Mouse (Mus musculus) cerebellum, adult 2 months (tissue): ENCODE data around the gene Epgn. TPM values are rescaled to one million over a fixed set of nuclear protein-coding genes. Genes with fewer than 3 reads are reported as not detected.

Experiments
- DNase-seq, 2 experiments: peaks; one replicate each; pipeline ENCODE4 v3.0.0; 2021
- H3K27ac ChIP-seq: fragments of 200-500 bp; 2 replicates; pipeline ENCODE4 v1.5.1; 2012; ENCODE audit warnings: low read length, control low read depth, inconsistent platforms; ENCODE audit not compliant: insufficient read depth
- H3K27me3 ChIP-seq: fragments of 200-500 bp; 2 replicates; pipeline ENCODE4 v1.6.1; 2012; ENCODE audit warnings: inconsistent platforms, mild to moderate bottlenecking, low read length, moderate library complexity; ENCODE audit not compliant: control insufficient read depth, insufficient read depth
- H3K4me1 ChIP-seq: fragments of 200-500 bp; 2 replicates; pipeline ENCODE4 v1.6.1; 2011; ENCODE audit warnings: low read length; ENCODE audit not compliant: control insufficient read depth, insufficient read depth
- H3K4me3 ChIP-seq: fragments of 200-500 bp; replicated peaks from 2 replicates; pipeline ENCODE3; 2011; ENCODE audit warnings: mild to moderate bottlenecking, low read depth, low read length, control low read depth; ENCODE audit not compliant: insufficient read depth
- CTCF ChIP-seq: fragments of 200-500 bp; IDR thresholded peaks from 2 replicates; pipeline ENCODE4 v1.5.1; 2011; ENCODE audit warnings: low read depth, mild to moderate bottlenecking, control low read depth, low read length, moderate library complexity, borderline replicate concordance; ENCODE audit not compliant: insufficient read depth
- POLR2A ChIP-seq: fragments of 200-500 bp; IDR thresholded peaks from 2 replicates; pipeline ENCODE4 v1.6.1; 2011; ENCODE audit warnings: low read length, control low read depth, borderline replicate concordance; ENCODE audit not compliant: insufficient read depth
- WGBS: fragments of 180-500 bp; shearing (Covaris S2); methylation state at CpG from one replicate; pipeline ENCODE4 v1.1.7; 2018; 5-methylcytosine and 5-hydroxymethylcytosine counted together
- polyA plus RNA-seq: library from polyadenylated mRNA; depleted of rRNA; stranded (reverse); fragments of >200 nt; gene quantifications from 2 replicates; pipeline ENCODE4 v1.2.3, GENCODE M21; 2012; rRNA removed

Gene Epgn
- polyA plus RNA-seq, result 0.11 TPM in 1 of 2 replicates, not detected in the other

DNA sequence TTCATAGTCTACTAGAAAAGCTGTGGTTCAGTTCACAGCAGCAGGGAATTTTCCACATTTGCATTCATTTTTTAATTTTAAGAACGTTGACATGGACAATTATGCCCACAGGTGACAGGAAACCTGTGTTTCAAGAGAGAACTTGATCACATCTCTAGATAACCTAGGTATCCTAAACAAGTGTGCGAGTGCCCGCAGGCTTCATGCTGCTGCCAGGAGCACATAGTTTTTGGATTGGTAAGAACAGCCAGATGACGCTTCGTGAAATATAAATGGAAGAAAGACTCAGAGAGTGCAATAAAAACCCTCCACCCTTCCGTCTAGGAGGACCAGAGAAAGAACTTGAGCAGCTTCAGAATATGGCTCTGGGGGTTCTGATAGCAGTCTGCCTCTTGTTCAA lies at the start of gene Epgn:
Gene Epgn, plus strand, starts transcription at position 301 of the 400 bp plus-strand sequence.
- no peaks in the 10 kb centered on the region for H3K27me3 ChIP-seq
- DNase-seq, result no peak
- H3K4me1 ChIP-seq, result no peaks in the 10 kb centered on the region
- TF ChIP-seq POLR2A (no peak), CTCF (no peak)
- no peak within 1 kb of the TSS for H3K27ac ChIP-seq
- no peak within 1 kb of the TSS for H3K4me3 ChIP-seq
- WGBS, result 68% methylated on average over 6 of the region's 6 CpGs

DNA sequence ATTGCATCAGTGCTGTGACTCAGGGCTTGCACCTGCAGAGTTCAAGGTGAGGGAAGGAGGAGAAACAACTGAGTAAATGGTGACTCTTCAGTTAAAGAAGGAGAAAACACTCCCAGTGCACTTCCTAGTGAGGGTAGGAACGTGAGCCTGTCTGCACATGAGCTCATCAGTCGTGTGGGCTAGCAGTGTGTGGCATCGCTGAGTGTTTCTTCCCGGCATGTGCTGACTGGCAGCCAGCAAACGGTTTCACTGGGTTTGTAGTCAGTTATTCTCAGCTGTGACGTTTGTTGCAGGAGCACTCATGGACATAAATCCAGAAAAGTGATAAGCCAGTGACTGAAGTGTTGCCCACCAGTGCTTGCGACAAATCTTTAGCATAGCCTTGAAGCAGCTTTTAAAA lies 47.0 kb upstream of the Epgn start:
- Histone ChIP-seq H3K27ac (no peak overlapping the region), H3K27me3 (no peaks in the 10 kb centered on the region), H3K4me3 (no peak overlapping the region), H3K4me1 (no peaks in the 10 kb centered on the region)
- 64% methylated on average over 7 of the region's 7 CpGs for WGBS
- TF ChIP-seq POLR2A (no peak), CTCF (no peak)
- no peak for DNase-seq

DNA sequence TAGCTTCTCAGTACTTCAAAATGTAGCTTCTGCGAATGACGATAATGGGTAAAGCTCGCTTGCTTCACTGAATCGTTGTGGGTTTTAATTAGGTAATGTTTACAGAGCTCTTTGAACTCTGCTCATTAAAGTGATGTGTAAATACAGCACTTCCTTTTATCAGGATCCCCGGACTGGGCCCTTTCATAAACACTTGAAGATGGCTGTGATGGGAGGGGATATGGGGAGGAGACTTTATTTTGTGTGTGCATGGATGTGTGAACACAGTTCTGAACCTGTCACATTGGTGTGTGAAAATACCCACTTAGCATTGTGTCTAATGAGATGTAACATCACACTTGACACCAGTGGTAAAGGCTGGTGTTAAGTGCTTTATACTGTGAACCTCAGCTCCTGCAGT lies 39.7 kb upstream of the Epgn start:
- no peak for DNase-seq
- no peak for TF ChIP-seq POLR2A
- TF ChIP-seq CTCF, result no peak
- no peaks in the 10 kb centered on the region for H3K27me3 ChIP-seq
- H3K4me3 ChIP-seq, result no peak overlapping the region
- H3K4me1 ChIP-seq, result no peaks in the 10 kb centered on the region
- H3K27ac ChIP-seq, result no peak overlapping the region
- WGBS, result 85% methylated on average over 5 of the region's 5 CpGs

DNA sequence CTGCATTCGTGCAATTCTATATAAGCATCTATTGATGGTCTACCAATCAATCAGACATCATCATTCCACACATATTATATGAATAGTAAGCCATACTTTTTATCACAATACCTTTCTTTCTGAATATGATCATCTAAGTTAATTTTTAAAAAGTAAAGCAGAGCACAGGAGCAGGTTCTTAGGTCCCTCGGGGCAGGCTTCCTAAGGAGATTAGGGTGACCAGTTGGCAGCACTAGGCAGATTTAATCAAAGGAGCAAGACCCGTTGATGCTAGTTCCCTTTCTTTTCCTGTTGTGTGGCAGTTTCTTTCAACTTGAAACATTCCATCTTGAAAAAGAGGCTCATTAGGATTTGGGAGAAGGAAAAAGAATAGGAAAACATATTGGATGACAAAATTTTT lies 39.1 kb upstream of the Epgn start:
- Histone ChIP-seq H3K4me1 (no peaks in the 10 kb centered on the region), H3K27me3 (no peaks in the 10 kb centered on the region), H3K4me3 (no peak overlapping the region), H3K27ac (no peak overlapping the region)
- WGBS, result 85% methylated on average over 3 of the region's 3 CpGs
- TF ChIP-seq CTCF (no peak), POLR2A (no peak)
- DNase-seq, result no peak

DNA sequence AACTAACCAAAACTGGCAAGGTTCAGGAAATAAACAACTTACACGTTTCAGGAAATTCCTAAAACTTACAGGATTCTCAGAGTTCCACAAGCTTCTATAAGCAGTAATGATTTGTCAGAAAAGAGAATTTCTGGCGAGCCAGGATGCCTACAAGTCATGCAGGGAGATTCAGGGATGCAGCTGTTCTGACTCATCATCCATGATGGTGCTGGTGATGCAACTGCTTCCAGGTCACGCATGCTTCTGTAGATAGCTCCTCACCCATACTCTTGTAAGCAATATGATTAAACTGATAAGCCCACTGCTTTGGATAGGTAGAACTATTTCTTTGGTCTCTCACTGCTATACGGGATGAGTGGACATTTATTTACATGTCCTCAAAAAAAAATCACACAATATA lies 38.7 kb upstream of the Epgn start:
- Histone ChIP-seq H3K4me1 (no peaks in the 10 kb centered on the region), H3K4me3 (no peak overlapping the region), H3K27me3 (no peaks in the 10 kb centered on the region), H3K27ac (no peak overlapping the region)
- 91% methylated on average over 4 of the region's 4 CpGs for WGBS
- TF ChIP-seq POLR2A (no peak), CTCF (no peak)
- DNase-seq, result no peak

DNA sequence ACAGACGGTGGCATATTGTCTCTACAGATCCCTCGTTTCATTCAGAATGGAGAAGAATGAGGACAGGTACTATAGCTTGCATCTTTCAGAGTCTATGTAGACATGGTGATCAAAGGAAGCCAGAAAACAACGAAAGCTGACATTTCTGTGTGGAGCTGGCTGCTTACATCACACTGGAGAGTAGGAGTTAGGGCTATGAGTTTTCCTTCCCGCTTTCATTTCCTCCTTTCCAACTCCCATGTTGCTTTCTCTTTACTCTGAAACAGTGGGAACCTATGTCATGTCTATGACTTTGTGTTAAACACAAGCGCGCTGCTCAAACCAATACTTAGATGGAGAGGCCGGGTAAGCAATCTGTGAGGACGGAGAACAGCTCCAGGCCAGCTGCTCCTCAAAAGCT lies 27.3 kb upstream of the Epgn start:
- H3K27ac ChIP-seq, result no peak overlapping the region
- TF ChIP-seq CTCF (no peak), POLR2A (no peak)
- H3K4me3 ChIP-seq, result no peak overlapping the region
- WGBS, result 88% methylated on average over 8 of the region's 8 CpGs
- DNase-seq, result no peak
- H3K4me1 ChIP-seq, result no peaks in the 10 kb centered on the region
- H3K27me3 ChIP-seq, result no peaks in the 10 kb centered on the region

DNA sequence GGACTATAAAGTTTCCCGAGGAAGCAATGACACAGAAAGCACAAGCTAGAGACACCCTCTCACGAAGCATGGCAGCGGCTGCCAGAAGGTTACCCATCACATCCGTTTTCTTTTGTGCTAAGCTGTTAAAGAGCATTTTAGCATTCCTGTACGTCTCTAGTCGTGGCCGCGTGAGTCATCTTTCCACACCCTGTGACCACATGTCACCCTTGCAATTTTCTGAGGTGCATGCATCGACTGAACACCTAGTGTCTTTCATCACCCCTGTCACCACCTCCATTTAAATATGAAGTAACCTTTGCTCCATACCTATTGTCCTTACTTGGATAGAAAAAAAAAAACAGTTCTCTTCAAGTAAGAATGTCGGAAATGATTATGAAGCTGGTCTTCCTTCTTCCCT lies 12.0 kb upstream of the Epgn start:
- Histone ChIP-seq H3K4me1 (no peaks in the 10 kb centered on the region), H3K27me3 (no peaks in the 10 kb centered on the region), H3K4me3 (no peak overlapping the region), H3K27ac (no peak overlapping the region)
- TF ChIP-seq POLR2A (no peak), CTCF (no peak)
- 84% methylated on average over 10 of the region's 10 CpGs for WGBS
- no peak for DNase-seq

DNA sequence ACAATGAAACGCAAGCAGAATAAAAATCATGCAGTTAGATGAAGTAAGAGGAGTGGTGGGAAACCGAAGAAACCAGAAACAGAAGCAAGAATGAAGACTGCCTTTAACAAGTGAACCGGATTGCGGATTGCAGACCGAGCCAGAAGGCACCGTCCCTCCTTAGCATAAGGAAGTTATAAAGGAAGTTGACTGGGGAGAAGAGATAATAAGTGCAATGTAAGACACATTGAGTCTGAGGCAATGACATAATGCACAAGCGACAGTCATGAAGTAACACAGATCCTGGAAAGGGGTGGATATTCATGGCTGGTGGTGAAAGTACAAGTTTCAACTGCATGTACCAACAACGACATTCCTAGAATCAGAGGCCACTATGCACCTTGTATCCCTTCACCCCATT lies 4.2 kb upstream of the Epgn start:
- Histone ChIP-seq H3K27ac (no peak overlapping the region), H3K27me3 (no peaks in the 10 kb centered on the region), H3K4me3 (no peak overlapping the region), H3K4me1 (no peaks in the 10 kb centered on the region)
- DNase-seq, result no peak
- TF ChIP-seq POLR2A (no peak), CTCF (no peak)
- WGBS, result 89% methylated on average over 8 of the region's 8 CpGs
